Mouse (Mus musculus) cortical plate, adult 2 months (tissue): ENCODE measurements at regions not wholly inside any gene's neighbourhood (a gene's known extent, or its start where the extent isn't known, plus 50 kb on each side); places are given as distances from the start of the nearest gene placed in this dataset.

Source experiments
- CTCF ChIP-seq: fragments of 200-500 bp; IDR thresholded peaks from 2 replicates; pipeline ENCODE4 v1.5.1; 2011; ENCODE audit warnings: mild to moderate bottlenecking, control low read depth, low read length; ENCODE audit not compliant: insufficient read depth; ENCODE audit errors: extremely low read depth
- POLR2A ChIP-seq: fragments of 200-500 bp; IDR thresholded peaks from 2 replicates; pipeline ENCODE4 v1.6.1; 2011; ENCODE audit warnings: mild to moderate bottlenecking, low read length, control low read depth; ENCODE audit not compliant: insufficient read depth; ENCODE audit errors: extremely low read depth

- TF ChIP-seq POLR2A (no peak), CTCF (no peak)
These were observed 184.2 kb upstream of the Ttc29 start for GRCm38 (mm10) chr8:78028928-78029327.
